Mouse (Mus musculus): ENCODE measurements around the gene Naa10. TPM values are rescaled to one million over a fixed set of nuclear protein-coding genes. Genes with fewer than 3 reads are reported as not detected.

Gene Naa10
- polyA plus RNA-seq, 1 experiment from 2014 or later: 112 TPM

GRCm38 (mm10) chrX:73871956-73872355 is 49.8 kb downstream of the Naa10 start:
- no peak for ATAC-seq (ENCODE audit: low read depth)
- H3K27ac ChIP-seq (replicated peaks): no peak overlapping the region
- whole genome bisulfite sequencing: 52% methylated on average over 1 of the region's 1 CpGs
- H3K4me1 ChIP-seq (replicated peaks): peaks cover 35% of the 10 kb centered on the region
- no peak overlapping the region for H3K4me3 ChIP-seq
- H3K4me2 ChIP-seq: no peak overlapping the region
- no peaks in the 10 kb centered on the region for H3K27me3 ChIP-seq
- H3K36me3 ChIP-seq: no peaks in the 10 kb centered on the region
- no peak overlapping the region for H3K9ac ChIP-seq
- no peaks in the 10 kb centered on the region for H3K9me3 ChIP-seq

DNA sequence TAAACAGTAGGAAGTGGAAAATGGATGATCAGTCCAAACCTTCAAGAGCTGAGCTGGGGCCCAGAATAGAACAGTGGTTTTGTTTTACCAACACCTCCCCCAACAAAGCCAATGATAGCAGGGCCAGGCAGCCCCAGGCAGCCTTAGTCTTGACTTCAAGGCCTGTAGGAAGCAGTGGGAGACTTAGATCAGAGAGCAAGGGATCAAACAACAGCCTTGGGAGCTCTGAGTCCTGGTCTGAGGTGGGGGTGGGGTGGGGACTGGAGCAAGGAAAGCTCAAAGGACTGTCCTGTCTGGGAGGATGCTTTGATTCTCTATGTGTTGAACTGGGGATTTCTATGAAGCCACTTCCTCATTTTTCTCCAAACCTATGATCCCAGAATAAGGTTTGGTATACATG is 50.3 kb downstream of the Naa10 start:
- no peak overlapping the region for H3K27ac ChIP-seq (replicated peaks)
- H3K36me3 ChIP-seq: no peaks in the 10 kb centered on the region
- no peak overlapping the region for H3K4me2 ChIP-seq
- no peak overlapping the region for H3K4me3 ChIP-seq
- no peaks in the 10 kb centered on the region for H3K9me3 ChIP-seq
- H3K27me3 ChIP-seq: no peaks in the 10 kb centered on the region
- H3K9ac ChIP-seq: no peak overlapping the region
- peaks cover 35% of the 10 kb centered on the region for H3K4me1 ChIP-seq (replicated peaks)
- no peak for ATAC-seq (ENCODE audit: low read depth)

GRCm38 (mm10) chrX:73869334-73869733 is 52.4 kb downstream of the Naa10 start:
- no peak for ATAC-seq (ENCODE audit: low read depth)
- peaks cover 35% of the 10 kb centered on the region for H3K4me1 ChIP-seq (replicated peaks)
- H3K4me3 ChIP-seq: no peak overlapping the region
- 0 out of 2 replicates have a peak, but pooled peaks cover 6% of the 10 kb centered on the region for H3K36me3 ChIP-seq
- H3K27ac ChIP-seq (replicated peaks): no peak overlapping the region
- no peak overlapping the region for H3K4me2 ChIP-seq
- no peaks in the 10 kb centered on the region for H3K27me3 ChIP-seq
- H3K9ac ChIP-seq: no peak overlapping the region
- 14% methylated on average over 5 of the region's 5 CpGs for WGBS
- H3K9me3 ChIP-seq: no peaks in the 10 kb centered on the region

- no peak overlapping the region for H3K4me2 ChIP-seq
- no peaks in the 10 kb centered on the region for H3K27me3 ChIP-seq
- peak overlapping the region; percentile 55; the same call in 1 of the 2 replicates for H3K27ac ChIP-seq (replicated peaks)
- ATAC-seq (ENCODE audit: low read depth): no peak
- no peaks in the 10 kb centered on the region for H3K9me3 ChIP-seq
- peaks cover 37% of the 10 kb centered on the region for H3K4me1 ChIP-seq (replicated peaks)
- 81% methylated on average over 1 of the region's 1 CpGs for WGBS
- peaks cover 15% of the 10 kb centered on the region for H3K36me3 ChIP-seq
- H3K9ac ChIP-seq: no peak overlapping the region
- H3K4me3 ChIP-seq: no peak overlapping the region
These were observed 53.9 kb downstream of the Naa10 start for GRCm38 (mm10) chrX:73867852-73868251.

DNA sequence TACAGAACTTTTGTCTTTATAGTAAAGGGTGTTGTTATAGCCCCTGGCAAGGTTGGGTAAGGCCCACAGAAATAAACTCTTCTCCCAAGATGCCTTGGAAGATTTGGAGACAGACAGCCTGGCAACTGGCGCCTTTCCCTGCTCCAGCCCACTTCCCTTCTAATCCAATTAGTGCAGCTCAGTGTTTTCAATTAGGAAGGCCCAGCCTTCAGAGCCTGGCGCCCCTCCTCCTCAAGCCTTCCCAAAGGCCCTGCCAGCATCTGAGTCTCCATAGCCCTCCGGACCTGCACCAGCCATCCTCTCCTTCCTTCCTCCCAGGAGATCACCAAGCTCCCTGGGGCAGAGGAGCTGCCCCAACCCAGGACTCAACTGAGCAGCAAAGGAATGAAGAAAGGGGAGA is 54.5 kb downstream of the Naa10 start:
- H3K9ac ChIP-seq: 0 out of 2 replicates have a peak overlapping the region, but pooled peaks have one; percentile 17
- H3K36me3 ChIP-seq: peaks cover 21% of the 10 kb centered on the region
- H3K27ac ChIP-seq (replicated peaks): peak overlapping the region; percentile 55; the same call in 1 of the 2 replicates
- peaks cover 35% of the 10 kb centered on the region for H3K4me1 ChIP-seq (replicated peaks)
- H3K9me3 ChIP-seq: no peaks in the 10 kb centered on the region
- H3K27me3 ChIP-seq: no peaks in the 10 kb centered on the region
- no peak for ATAC-seq (ENCODE audit: low read depth)
- H3K4me2 ChIP-seq: no peak overlapping the region
- WGBS: 23% methylated on average over 3 of the region's 3 CpGs
- H3K4me3 ChIP-seq: no peak overlapping the region

Other genes starting within 250 kb of the Naa10 start
- gene Slc6a8, start 248.8 kb downstream of the Naa10 start, polyA plus RNA-seq (2015; fragmentation: Nextera tagmentation; extraction: Ambion mirVana): 7.7 and 7.8 TPM in 2 replicates
- gene Bcap31, start 205.8 kb downstream of the Naa10 start, polyA plus RNA-seq (2015; fragmentation: Nextera tagmentation; extraction: Ambion mirVana): 147 and 150 TPM in 2 replicates
- 10.3 and 11.1 TPM in 2 replicates for gene Abcd1, start 205.3 kb downstream of the Naa10 start, polyA plus RNA-seq (2015; fragmentation: Nextera tagmentation; extraction: Ambion mirVana)
- 0.50 and 0.73 TPM in 2 replicates for gene Plxnb3, start 164.9 kb downstream of the Naa10 start, polyA plus RNA-seq (2015; fragmentation: Nextera tagmentation; extraction: Ambion mirVana)
- gene Srpk3, start 147.5 kb downstream of the Naa10 start, polyA plus RNA-seq (2015; fragmentation: Nextera tagmentation; extraction: Ambion mirVana): 2.6 and 5.1 TPM in 2 replicates
- 226 and 232 TPM in 2 replicates for gene Idh3g, start 135.0 kb downstream of the Naa10 start, polyA plus RNA-seq (2015; fragmentation: Nextera tagmentation; extraction: Ambion mirVana)
- gene Ssr4, start 134.9 kb downstream of the Naa10 start, polyA plus RNA-seq (2015; fragmentation: Nextera tagmentation; extraction: Ambion mirVana): 144 and 160 TPM in 2 replicates
- gene Pdzd4, start 97.0 kb downstream of the Naa10 start, polyA plus RNA-seq (2015; fragmentation: Nextera tagmentation; extraction: Ambion mirVana): 2.6 and 3.2 TPM in 2 replicates
- 0.14 and 0.15 TPM in 2 replicates for gene Avpr2, start 29.8 kb downstream of the Naa10 start, polyA plus RNA-seq (2015; fragmentation: Nextera tagmentation; extraction: Ambion mirVana)
- gene L1cam, start 25.8 kb downstream of the Naa10 start, polyA plus RNA-seq (2015; fragmentation: Nextera tagmentation; extraction: Ambion mirVana): 97.6 and 98.7 TPM in 2 replicates
- 2.8 and 3.2 TPM in 2 replicates for gene Arhgap4, start 74 bp downstream of the Naa10 start, polyA plus RNA-seq (2015; fragmentation: Nextera tagmentation; extraction: Ambion mirVana)
- gene Renbp, start 8.9 kb upstream of the Naa10 start, polyA plus RNA-seq (2015; fragmentation: Nextera tagmentation; extraction: Ambion mirVana): 13.2 and 14.3 TPM in 2 replicates
- gene Hcfc1, start 44.4 kb upstream of the Naa10 start, polyA plus RNA-seq (2015; fragmentation: Nextera tagmentation; extraction: Ambion mirVana): 44.4 and 48.9 TPM in 2 replicates
- 39.9 and 45.4 TPM in 2 replicates for gene Irak1, start 102.0 kb upstream of the Naa10 start, polyA plus RNA-seq (2015; fragmentation: Nextera tagmentation; extraction: Ambion mirVana)
- gene Opn1mw, start 205.5 kb upstream of the Naa10 start, polyA plus RNA-seq (2015; fragmentation: Nextera tagmentation; extraction: Ambion mirVana): not detected in 2 replicates
- 12.9 and 15.4 TPM in 2 replicates for gene Mecp2, start 213.4 kb upstream of the Naa10 start, polyA plus RNA-seq (2015; fragmentation: Nextera tagmentation; extraction: Ambion mirVana)
- not detected in 2 replicates for gene Tex28, start 245.9 kb upstream of the Naa10 start, polyA plus RNA-seq (2015; fragmentation: Nextera tagmentation; extraction: Ambion mirVana)